Mouse (Mus musculus): ENCODE results near the gene Osbp2. TPM values are rescaled to one million over a fixed set of nuclear protein-coding genes. Genes with fewer than 3 reads are reported as not detected.

The Osbp2 gene
- under 1 TPM; 0.46 TPM for total RNA-seq (2021)
- long read RNA-seq, experiment 1, result 0 reads
- long read RNA-seq, experiment 2, partial matches to known transcripts, result 0 of 2 reads
- long read RNA-seq, experiment 2, other reads (novel, unspliced or antisense), result 2 of 2 reads

GRCm38 (mm10) chr11:3863454-3864112 lies at the start of gene Osbp2:
TSS of gene Osbp2 (minus strand) at chr11:3863903.
- peak; percentile 78 for DNase-seq

- DNase-seq, result peak; percentile 49
Observed at GRCm38 (mm10) chr11:3912875-3913271, 49.2 kb upstream of the Osbp2 start.

- DNase-seq, result no peak
Observed at GRCm38 (mm10) chr11:3912100-3912874, 48.6 kb upstream of the Osbp2 start.

GRCm38 (mm10) chr11:3911440-3911839 lies 47.7 kb upstream of the Osbp2 start:
- DNase-seq, result peak; percentile 23

- DNase-seq, result peak; percentile 78
Observed at GRCm38 (mm10) chr11:3910513-3911310, 47.0 kb upstream of the Osbp2 start.

GRCm38 (mm10) chr11:3909236-3909635 lies 45.5 kb upstream of the Osbp2 start:
- DNase-seq, result no peak

- no peak for DNase-seq
Observed at GRCm38 (mm10) chr11:3905446-3905845, 41.7 kb upstream of the Osbp2 start.

- DNase-seq, result no peak
Observed at GRCm38 (mm10) chr11:3904673-3905072, 41.0 kb upstream of the Osbp2 start.

GRCm38 (mm10) chr11:3903046-3903445 lies 39.3 kb upstream of the Osbp2 start:
- DNase-seq, result peak; percentile 79

- DNase-seq, result no peak
Observed at GRCm38 (mm10) chr11:3902516-3902915, 38.8 kb upstream of the Osbp2 start.

GRCm38 (mm10) chr11:3900296-3900695 lies 36.6 kb upstream of the Osbp2 start:
- no peak for DNase-seq

- DNase-seq, result no peak
Observed at GRCm38 (mm10) chr11:3895933-3896332, 32.2 kb upstream of the Osbp2 start.

- no peak for DNase-seq
Observed at GRCm38 (mm10) chr11:3895458-3895857, 31.8 kb upstream of the Osbp2 start.

- peak; percentile 83 for DNase-seq
Observed at GRCm38 (mm10) chr11:3894406-3895281, 30.9 kb upstream of the Osbp2 start, which contains the start of the genes 4921536K21Rik and Dusp18. TSS of gene 4921536K21Rik (minus strand) at chr11:3895098. TSS of gene Dusp18 (plus strand) at chr11:3895240.

GRCm38 (mm10) chr11:3893970-3894369 lies 30.3 kb upstream of the Osbp2 start:
- DNase-seq, result no peak

GRCm38 (mm10) chr11:3887331-3887730 lies 23.6 kb upstream of the Osbp2 start:
- DNase-seq, result no peak

GRCm38 (mm10) chr11:3883711-3884110 lies 20.0 kb upstream of the Osbp2 start:
- DNase-seq, result no peak

GRCm38 (mm10) chr11:3879836-3880235 lies 16.1 kb upstream of the Osbp2 start:
- DNase-seq, result no peak

GRCm38 (mm10) chr11:3878660-3879059 lies 15.0 kb upstream of the Osbp2 start:
- no peak for DNase-seq

- DNase-seq, result no peak
Observed at GRCm38 (mm10) chr11:3876419-3876818, 12.7 kb upstream of the Osbp2 start.

- DNase-seq, result no peak
Observed at GRCm38 (mm10) chr11:3864343-3864742, 640 bp upstream of the Osbp2 start.

Measured in gastrocnemius, postnatal 25 days (tissue).